Mouse (Mus musculus) G1E (cell line): ENCODE data around the gene Snx29.

ENCODE experiments used
- CTCF ChIP-seq: IDR thresholded peaks from 2 replicates; pipeline ENCODE4 v1.5.1; 2012; ENCODE audit warnings: low read depth, low read length, inconsistent platforms, mixed read lengths
- GATA1 ChIP-seq: IDR thresholded peaks from 2 replicates; pipeline ENCODE4 v1.6.1; 2012; ENCODE audit warnings: borderline replicate concordance, low read length, inconsistent platforms, mixed read lengths
- POLR2AphosphoS5 ChIP-seq: IDR thresholded peaks from 2 replicates; pipeline ENCODE4 v1.6.1; 2012; ENCODE audit warnings: low read depth, low read length, inconsistent platforms; ENCODE audit not compliant: insufficient replicate concordance
- TAL1 ChIP-seq: conservative IDR thresholded peaks from 2 replicates; pipeline ENCODE4 v1.6.1; 2012; ENCODE audit warnings: low read depth, low read length, inconsistent platforms, mixed read lengths

DNA sequence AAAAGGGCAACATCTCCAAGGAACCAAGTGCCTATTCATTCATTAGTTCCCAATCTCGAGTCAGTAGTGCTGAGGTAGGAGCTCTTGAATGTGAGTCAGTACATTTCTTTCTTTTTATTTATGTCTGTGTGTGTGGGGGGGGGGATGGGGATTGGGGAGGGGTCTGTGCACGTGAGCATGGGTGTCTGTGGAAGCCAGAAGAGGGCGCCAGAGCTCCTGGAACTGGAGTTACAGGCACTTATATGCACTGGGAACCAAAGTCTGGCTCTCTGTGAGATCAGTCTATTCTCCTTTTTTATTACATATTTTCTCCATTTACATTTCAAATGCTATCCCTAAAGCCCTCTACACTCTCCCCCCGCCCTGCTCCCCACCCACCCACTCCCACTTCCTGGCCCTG, 461.6 kb downstream of the Snx29 start:
- TF ChIP-seq GATA1: no peak
- no peak for TF ChIP-seq POLR2AphosphoS5
- TF ChIP-seq CTCF: no peak
- TF ChIP-seq TAL1: no peak
